Mouse (Mus musculus) forebrain, embryonic 15.5 days (tissue): Measurements from ENCODE around the gene Kxd1. TPM values are rescaled to one million over a fixed set of nuclear protein-coding genes. Genes with fewer than 3 reads are reported as not detected.
A peak's percentile ranks its signal among the peaks of the same experiment; 100 is the strongest.

Source experiments
- ATAC-seq: fragments of 200-750 bp; cut with Nextera tagmentation; replicated peaks from 2 replicates; pipeline ENCODE4 v1.8.0; 2017; ENCODE audit warnings: mild to moderate bottlenecking, moderate TSS enrichment, moderate library complexity
- H3K27ac ChIP-seq: fragments of 300-500 bp; sonication (generic); replicated peaks from 2 replicates; pipeline ENCODE4 v1.5.1; 2015; ENCODE audit warnings: mild to moderate bottlenecking, inconsistent platforms
- H3K27me3 ChIP-seq: fragments of 300-500 bp; sonication (generic); 2 replicates; pipeline ENCODE4 v1.6.1; 2015; ENCODE audit warnings: inconsistent platforms
- H3K36me3 ChIP-seq: fragments of 300-500 bp; sonication (generic); 2 replicates; pipeline ENCODE4 v1.6.1; 2015; ENCODE audit warnings: mild to moderate bottlenecking, inconsistent platforms
- H3K4me1 ChIP-seq: fragments of 300-500 bp; sonication (generic); 2 replicates; pipeline ENCODE4 v1.6.1; 2015; ENCODE audit warnings: inconsistent platforms
- H3K4me2 ChIP-seq: fragments of 300-500 bp; sonication (generic); replicated peaks from 2 replicates; pipeline ENCODE4 v1.6.1; 2015; ENCODE audit warnings: mild to moderate bottlenecking, inconsistent platforms
- H3K4me3 ChIP-seq: fragments of 300-500 bp; sonication (generic); 2 replicates; pipeline ENCODE4 v1.5.1; 2015; ENCODE audit warnings: mild to moderate bottlenecking, inconsistent platforms
- H3K9ac ChIP-seq: fragments of 300-500 bp; sonication (generic); replicated peaks from 2 replicates; pipeline ENCODE4 v1.6.1; 2015; ENCODE audit warnings: mild to moderate bottlenecking, inconsistent platforms
- H3K9me3 ChIP-seq: fragments of 300-500 bp; sonication (generic); 2 replicates; pipeline ENCODE4 v1.6.1; 2016; ENCODE audit warnings: inconsistent platforms
- WGBS: fragments of 180-500 bp; shearing (Covaris S2); methylation state at CpG from one replicate; pipeline ENCODE4 v1.1.7; 2015; ENCODE audit warnings: mixed read lengths; 5-methylcytosine and 5-hydroxymethylcytosine counted together
- polyA plus RNA-seq: library from polyadenylated mRNA; unstranded; fragments of >200 nt; fragmentation: Nextera tagmentation; extraction: Ambion mirVana; gene quantifications from 2 replicates; pipeline ENCODE4 v1.2.1, GENCODE M21; 2015

Gene Kxd1
- polyA plus RNA-seq, 1 experiment from 2014 or later, result 49.8 TPM

GRCm38 (mm10) chr8:70560564-70560963 is 32.8 kb upstream of the Kxd1 start:
- Histone ChIP-seq H3K27me3 (no peaks in the 10 kb centered on the region), H3K4me1 (peaks cover 4% of the 10 kb centered on the region; the same call in 1 of the 2 replicates), H3K4me2 (no peak overlapping the region), H3K9me3 (no peaks in the 10 kb centered on the region), H3K9ac (no peak overlapping the region), H3K4me3 (no peak overlapping the region), H3K27ac (no peak overlapping the region), H3K36me3 (no peaks in the 10 kb centered on the region)
- 0 out of 2 replicates have a peak, but pooled peaks have one; percentile 29 for ATAC-seq
- WGBS, result 66% methylated on average over 3 of the region's 3 CpGs

GRCm38 (mm10) chr8:70560096-70560495 is 32.3 kb upstream of the Kxd1 start:
- no peak overlapping the region for H3K4me3 ChIP-seq
- peaks cover under 1% of the 10 kb centered on the region; the same call in 1 of the 2 replicates for H3K4me1 ChIP-seq
- WGBS, result 74% methylated on average over 2 of the region's 2 CpGs
- no peak overlapping the region for H3K4me2 ChIP-seq
- no peak for ATAC-seq
- H3K36me3 ChIP-seq, result no peaks in the 10 kb centered on the region
- no peaks in the 10 kb centered on the region for H3K27me3 ChIP-seq
- H3K9ac ChIP-seq, result no peak overlapping the region
- H3K9me3 ChIP-seq, result no peaks in the 10 kb centered on the region
- H3K27ac ChIP-seq, result no peak overlapping the region

- no peak for ATAC-seq
- WGBS, result 81% methylated on average over 3 of the region's 3 CpGs
- H3K27ac ChIP-seq, result no peak overlapping the region
These were observed 31.2 kb upstream of the Kxd1 start for GRCm38 (mm10) chr8:70558983-70559382.

GRCm38 (mm10) chr8:70558334-70558733 is 30.6 kb upstream of the Kxd1 start:
- 64% methylated on average over 4 of the region's 4 CpGs for WGBS
- Histone ChIP-seq H3K27me3 (no peaks in the 10 kb centered on the region), H3K36me3 (no peaks in the 10 kb centered on the region), H3K9ac (no peak overlapping the region), H3K4me3 (no peak overlapping the region), H3K9me3 (no peaks in the 10 kb centered on the region), H3K27ac (no peak overlapping the region), H3K4me2 (no peak overlapping the region), H3K4me1 (peaks cover 10% of the 10 kb centered on the region)
- ATAC-seq, result no peak

More at GRCm38 (mm10) chr8:70558983-70559382, 31.2 kb upstream of the Kxd1 start:
- Histone ChIP-seq H3K36me3 (no peaks in the 10 kb centered on the region), H3K9me3 (no peaks in the 10 kb centered on the region), H3K4me2 (no peak overlapping the region), H3K27me3 (no peaks in the 10 kb centered on the region), H3K4me3 (no peak overlapping the region), H3K9ac (no peak overlapping the region), H3K4me1 (peaks cover 4% of the 10 kb centered on the region)

- H3K9ac ChIP-seq, result no peak overlapping the region
- no peaks in the 10 kb centered on the region for H3K9me3 ChIP-seq
- H3K4me3 ChIP-seq, result no peak overlapping the region
- H3K4me2 ChIP-seq, result no peak overlapping the region
- no peak overlapping the region for H3K27ac ChIP-seq
- 88% methylated on average over 4 of the region's 4 CpGs for WGBS
- H3K27me3 ChIP-seq, result no peaks in the 10 kb centered on the region
- H3K4me1 ChIP-seq, result peaks cover 16% of the 10 kb centered on the region
- H3K36me3 ChIP-seq, result no peaks in the 10 kb centered on the region
- ATAC-seq, result no peak
These were observed 27.5 kb upstream of the Kxd1 start for GRCm38 (mm10) chr8:70555079-70555747.

GRCm38 (mm10) chr8:70553740-70554139 is 26.0 kb upstream of the Kxd1 start:
- H3K36me3 ChIP-seq, result no peaks in the 10 kb centered on the region
- 0 out of 2 replicates have a peak, but pooled peaks have one; percentile 30 for ATAC-seq
- H3K27ac ChIP-seq, result peak overlapping the region; percentile 14; the same call in 1 of the 2 replicates
- no peaks in the 10 kb centered on the region for H3K9me3 ChIP-seq
- no peaks in the 10 kb centered on the region for H3K27me3 ChIP-seq
- H3K4me3 ChIP-seq, result no peak overlapping the region
- H3K9ac ChIP-seq, result no peak overlapping the region
- no peak overlapping the region for H3K4me2 ChIP-seq
- H3K4me1 ChIP-seq, result peaks cover 16% of the 10 kb centered on the region

GRCm38 (mm10) chr8:70552836-70553235 is 25.1 kb upstream of the Kxd1 start:
- WGBS, result 33% methylated on average over 1 of the region's 1 CpGs
- no peak for ATAC-seq
- no peaks in the 10 kb centered on the region for H3K9me3 ChIP-seq
- no peaks in the 10 kb centered on the region for H3K36me3 ChIP-seq
- no peak overlapping the region for H3K27ac ChIP-seq
- no peaks in the 10 kb centered on the region for H3K27me3 ChIP-seq
- H3K4me2 ChIP-seq, result no peak overlapping the region
- 0 out of 2 replicates have a peak overlapping the region, but pooled peaks have one; percentile 1 for H3K9ac ChIP-seq
- H3K4me1 ChIP-seq, result peaks cover 16% of the 10 kb centered on the region
- H3K4me3 ChIP-seq, result no peak overlapping the region

- H3K4me2 ChIP-seq, result no peak overlapping the region
- peaks cover 16% of the 10 kb centered on the region for H3K4me1 ChIP-seq
- 81% methylated on average over 3 of the region's 3 CpGs for WGBS
- ATAC-seq, result no peak
- no peaks in the 10 kb centered on the region for H3K36me3 ChIP-seq
- no peak overlapping the region for H3K27ac ChIP-seq
- no peak overlapping the region for H3K4me3 ChIP-seq
- no peaks in the 10 kb centered on the region for H3K9me3 ChIP-seq
- H3K27me3 ChIP-seq, result no peaks in the 10 kb centered on the region
- no peak overlapping the region for H3K9ac ChIP-seq
These were observed 23.9 kb upstream of the Kxd1 start for GRCm38 (mm10) chr8:70551558-70552161.

- Histone ChIP-seq H3K9ac (no peak overlapping the region), H3K36me3 (no peaks in the 10 kb centered on the region), H3K27ac (no peak overlapping the region), H3K4me2 (no peak overlapping the region), H3K9me3 (no peaks in the 10 kb centered on the region), H3K4me3 (no peak overlapping the region), H3K4me1 (peaks cover 16% of the 10 kb centered on the region), H3K27me3 (no peaks in the 10 kb centered on the region)
- no peak for ATAC-seq
- 92% methylated on average over 10 of the region's 10 CpGs for WGBS
These were observed 21.8 kb upstream of the Kxd1 start for GRCm38 (mm10) chr8:70549412-70550184.

GRCm38 (mm10) chr8:70547762-70548161 is 20.0 kb upstream of the Kxd1 start:
- WGBS, result 88% methylated on average over 6 of the region's 6 CpGs
- Histone ChIP-seq H3K4me1 (0 out of 2 replicates have a peak, but pooled peaks cover 4% of the 10 kb centered on the region), H3K27me3 (no peaks in the 10 kb centered on the region), H3K36me3 (no peaks in the 10 kb centered on the region), H3K4me2 (no peak overlapping the region), H3K9me3 (no peaks in the 10 kb centered on the region), H3K4me3 (no peak overlapping the region), H3K9ac (no peak overlapping the region), H3K27ac (no peak overlapping the region)
- ATAC-seq, result no peak

- WGBS, result 92% methylated on average over 4 of the region's 4 CpGs
- no peak overlapping the region for H3K4me2 ChIP-seq
- no peak for ATAC-seq
These were observed 18.7 kb upstream of the Kxd1 start for GRCm38 (mm10) chr8:70546412-70546811.

GRCm38 (mm10) chr8:70544200-70544687 is 16.5 kb upstream of the Kxd1 start:
- Histone ChIP-seq H3K4me2 (no peak overlapping the region), H3K27me3 (no peaks in the 10 kb centered on the region), H3K4me1 (peaks cover 25% of the 10 kb centered on the region), H3K9me3 (no peaks in the 10 kb centered on the region), H3K36me3 (no peaks in the 10 kb centered on the region), H3K4me3 (no peak overlapping the region), H3K27ac (no peak overlapping the region), H3K9ac (no peak overlapping the region)
- no peak for ATAC-seq
- 81% methylated on average over 6 of the region's 6 CpGs for WGBS

More at GRCm38 (mm10) chr8:70546412-70546811, 18.7 kb upstream of the Kxd1 start:
- H3K9me3 ChIP-seq, result no peaks in the 10 kb centered on the region
- H3K4me1 ChIP-seq, result peaks cover 10% of the 10 kb centered on the region
- no peak overlapping the region for H3K4me3 ChIP-seq
- no peaks in the 10 kb centered on the region for H3K36me3 ChIP-seq
- H3K9ac ChIP-seq, result no peak overlapping the region
- H3K27me3 ChIP-seq, result no peaks in the 10 kb centered on the region
- H3K27ac ChIP-seq, result no peak overlapping the region
